Mouse (Mus musculus) lung, postnatal 0 days (tissue): Measurements from ENCODE around the gene Ctnna3.

Experiments used
- CTCF ChIP-seq: IDR thresholded peaks from 2 replicates; pipeline ENCODE4 v1.5.1; 2016; ENCODE audit warnings: antibody characterized with exemption, mild to moderate bottlenecking
- EP300 ChIP-seq: IDR thresholded peaks from 2 replicates; pipeline ENCODE4 v1.6.1; 2016; ENCODE audit warnings: antibody characterized with exemption, mild to moderate bottlenecking, control low read depth

DNA sequence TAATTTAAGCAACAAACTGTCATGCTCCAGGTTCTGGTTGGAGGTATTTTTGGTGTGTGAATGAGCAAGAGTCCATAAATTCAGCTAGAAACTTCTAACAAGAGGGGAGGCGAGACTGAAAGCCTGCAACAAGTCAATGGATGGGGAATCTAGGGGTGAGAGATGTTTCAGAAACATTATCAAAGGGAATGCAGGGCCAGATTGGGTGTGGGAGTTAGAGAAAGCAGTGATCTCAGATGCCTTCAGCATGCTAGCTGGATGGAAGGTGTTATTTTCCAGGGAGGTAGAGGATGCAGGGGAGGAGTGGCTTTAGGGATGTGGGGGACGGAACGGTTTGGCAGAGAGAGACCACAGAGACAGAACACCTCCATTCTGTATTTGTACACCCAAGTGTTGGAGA is 785.7 kb downstream of the Ctnna3 start:
- no peak for TF ChIP-seq CTCF
- TF ChIP-seq EP300, result no peak
